ENCODE assay signal across 9 mouse cellular contexts in the genomic region with DNA sequence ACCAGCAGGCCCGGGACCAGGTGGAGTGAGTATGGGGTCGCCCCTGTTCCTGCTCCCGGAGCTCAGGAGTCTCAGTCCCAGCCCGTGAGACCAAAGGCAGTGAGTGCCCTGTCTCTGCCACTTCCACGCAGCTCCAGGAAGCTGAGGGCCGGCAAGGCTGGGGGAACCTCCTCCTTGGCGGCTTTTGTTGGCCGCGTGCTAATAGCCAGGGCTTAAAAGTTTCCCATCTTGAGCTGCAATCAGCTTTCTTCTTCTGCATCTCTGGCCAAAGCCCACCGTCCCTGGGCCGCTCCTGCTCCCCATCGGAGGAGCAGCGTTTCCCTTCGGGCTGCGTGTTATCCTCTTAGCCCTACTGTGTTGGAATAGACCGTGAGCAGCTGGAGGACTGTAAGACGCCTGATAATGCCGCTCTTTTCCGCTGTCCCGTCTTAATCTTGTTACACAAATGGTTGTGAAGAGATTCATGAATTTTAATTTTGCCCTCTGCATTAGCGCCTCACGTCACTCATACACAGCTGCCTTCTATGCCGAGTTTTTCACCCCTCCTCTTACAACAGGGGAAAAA.
A peak's percentile ranks its signal among the peaks of the same experiment; 100 is the strongest.
DNase-seq lines count a peak whose midpoint lies in the region; ATAC-seq and TF ChIP-seq lines count a peak whose summit lies in the region.
"Had no signal": no experiment of that assay in that cellular context is flagged by ENCODE, and none has a peak within 500 bp of the region (broad histone marks: within the 10 kb centered on the region; RNA-seq: fewer than 3 reads in every experiment).

No protein-coding gene starts in this region.

- H3K9ac ChIP-seq in lung, embryonic 14.5 days: no peak overlapping the region
- H3K9ac ChIP-seq in forebrain, embryonic 12.5 days: peak overlapping the region; percentile 50
- H3K9ac ChIP-seq in hindbrain, embryonic 14.5 days: no peak overlapping the region

- ATAC-seq in lung, embryonic 14.5 days (ENCODE audit: insufficient read depth): no peak
- ATAC-seq in forebrain, embryonic 12.5 days (ENCODE audit: low FRiP score): peak; percentile 64
- ATAC-seq in hindbrain, embryonic 14.5 days (ENCODE audit: low FRiP score): no peak

- peak overlapping the region; percentile 25; the same call in 1 of the 2 replicates for H3K4me2 ChIP-seq in lung, embryonic 14.5 days
- peak overlapping the region; percentile 56 for H3K4me2 ChIP-seq in forebrain, embryonic 12.5 days
- peak overlapping the region; percentile 19; the same call in 1 of the 2 replicates for H3K4me2 ChIP-seq in hindbrain, embryonic 14.5 days (replicated peaks)

- H3K27me3 ChIP-seq in lung, embryonic 14.5 days (ENCODE audit: insufficient read depth, low read length): peaks cover 60% of the 10 kb centered on the region
- H3K27me3 ChIP-seq in forebrain, embryonic 12.5 days: peaks cover 70% of the 10 kb centered on the region
- peaks cover 93% of the 10 kb centered on the region for H3K27me3 ChIP-seq in hindbrain, embryonic 14.5 days (ENCODE audit: control insufficient read depth, insufficient read depth, low read length)

- DNase-seq in lung, embryonic 14.5 days: peak; percentile 15
- DNase-seq in lung, adult 2 months: no peak
- no peak for DNase-seq in hindbrain, embryonic 14.5 days (ENCODE audit: low spot score)
- peak; percentile 53 for DNase-seq in retina, postnatal 7 days (ENCODE audit: low read depth, low spot score)
- no peak for DNase-seq in spleen, postnatal 14 days (ENCODE audit: low spot score in 2 of 2)
- DNase-seq in lung, postnatal 25 days (ENCODE audit: low spot score): no peak
- no peak for DNase-seq in cerebellum, adult 9-10 months

- no peak overlapping the region for H3K4me3 ChIP-seq in lung, embryonic 14.5 days (ENCODE audit: low read depth, low read length)
- H3K4me3 ChIP-seq in lung, adult 2 months (replicated peaks; ENCODE audit: extremely low read depth, low read depth, low read length): no peak overlapping the region
- peak overlapping the region; percentile 26 for H3K4me3 ChIP-seq in forebrain, embryonic 12.5 days (replicated peaks)
- H3K4me3 ChIP-seq in hindbrain, embryonic 14.5 days (replicated peaks; ENCODE audit: low read length): no peak overlapping the region

- 4% methylated on average over 23 of the region's 23 CpGs for WGBS in lung, embryonic 14.5 days
- WGBS in lung, adult 2 months: 5% methylated on average over 23 of the region's 23 CpGs
- 2% methylated on average over 23 of the region's 23 CpGs for WGBS in forebrain, embryonic 12.5 days
- WGBS in hindbrain, embryonic 14.5 days: 3% methylated on average over 23 of the region's 23 CpGs

- no peaks in the 10 kb centered on the region for H3K36me3 ChIP-seq in lung, embryonic 14.5 days (ENCODE audit: insufficient read depth)
- H3K36me3 ChIP-seq in forebrain, embryonic 12.5 days (replicated peaks): no peaks in the 10 kb centered on the region
- no peaks in the 10 kb centered on the region for H3K36me3 ChIP-seq in hindbrain, embryonic 14.5 days (replicated peaks; ENCODE audit: control insufficient read depth, insufficient read depth)

- H3K9me3 ChIP-seq in lung, embryonic 14.5 days (ENCODE audit: low read depth, low read length): no peaks in the 10 kb centered on the region
- no peaks in the 10 kb centered on the region for H3K9me3 ChIP-seq in forebrain, embryonic 12.5 days
- no peaks in the 10 kb centered on the region for H3K9me3 ChIP-seq in hindbrain, embryonic 14.5 days (ENCODE audit: control insufficient read depth, low read length)

- H3K4me1 ChIP-seq in lung, embryonic 14.5 days (ENCODE audit: insufficient read depth): no peaks in the 10 kb centered on the region
- H3K4me1 ChIP-seq in lung, adult 2 months (ENCODE audit: control insufficient read depth, insufficient read depth, low read length): 0 out of 2 replicates have a peak, but pooled peaks cover 2% of the 10 kb centered on the region
- peaks cover 30% of the 10 kb centered on the region for H3K4me1 ChIP-seq in forebrain, embryonic 12.5 days
- no peaks in the 10 kb centered on the region for H3K4me1 ChIP-seq in hindbrain, embryonic 14.5 days (replicated peaks; ENCODE audit: control insufficient read depth, insufficient read depth, low read length)

- no peak overlapping the region for H3K27ac ChIP-seq in lung, embryonic 14.5 days (ENCODE audit: low read depth)
- H3K27ac ChIP-seq in forebrain, embryonic 12.5 days: peak overlapping the region; percentile 67
- no peak overlapping the region for H3K27ac ChIP-seq in hindbrain, embryonic 14.5 days
- H3K27ac ChIP-seq: macrophage had no signal

- no peak for TF ChIP-seq POLR2A in lung, adult 2 months (IDR thresholded peaks at IDR 0.05; ENCODE audit: borderline replicate concordance, extremely low read depth, low read depth, low read length)

- TF ChIP-seq CTCF in lung, embryonic 14.5 days (IDR thresholded peaks at IDR 0.05; ENCODE audit: low read depth): no peak
- no peak for TF ChIP-seq CTCF in lung, adult 2 months (IDR thresholded peaks at IDR 0.05; ENCODE audit: insufficient read depth, low read length)

Comparison
In these comparisons a context has a peak if more than half of its experiments do, and no peak if none do; other contexts are left out.
1. DNase-seq: peak in lung, embryonic 14.5 days (single experiment) and retina, postnatal 7 days (single experiment); none in lung, adult 2 months (single experiment), hindbrain, embryonic 14.5 days (single experiment), spleen, postnatal 14 days (0 of 2), lung, postnatal 25 days (single experiment) and cerebellum, adult 9-10 months (single experiment).
2. Peak in every context shown above with its lines, with median percentiles within 50 percentile points of each other: H3K4me2 ChIP-seq.